Mouse (Mus musculus) mouse trophoblast stem cell (cell line): ENCODE measurements at regions not wholly inside any gene's neighbourhood (a gene's known extent, or its start where the extent isn't known, plus 50 kb on each side); places are given as distances from the start of the nearest gene placed in this dataset.

ENCODE experiments used
- in situ Hi-C, 2 experiments: fragments of 300-500 bp; cut with MseI, MboI; formaldehyde crosslinking; loops; 2 replicates in 1 of 2; 3 replicates in 1 of 2; pipeline ENCODE4 v1.15.1; 2025

GRCm38 (mm10) chr13:31207709-31208108, 233.7 kb downstream of the Gm5447 start:
- in situ Hi-C loops = no loop called here

DNA sequence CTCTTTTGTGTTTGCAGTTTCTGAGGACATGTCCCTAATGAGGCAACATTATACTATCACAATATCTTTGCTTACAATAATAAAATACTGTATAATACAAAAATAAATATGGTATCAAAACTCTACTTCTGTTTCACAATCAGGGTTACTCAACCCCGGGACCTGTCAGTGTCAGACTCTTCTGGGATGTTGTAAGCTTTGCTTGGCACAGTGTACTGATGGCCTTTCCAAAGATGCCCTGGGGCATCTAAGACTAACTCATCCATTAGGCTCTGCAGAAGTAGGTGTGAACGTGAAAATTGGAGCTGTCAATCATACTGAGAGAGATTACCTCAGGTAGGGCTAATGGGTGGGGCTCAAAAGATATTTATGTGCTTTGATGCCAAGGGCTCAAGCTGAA, 249.0 kb downstream of the Gm5447 start:
- in situ Hi-C loops = no loop called here

- in situ Hi-C loops = no loop called here
These were observed 266.5 kb downstream of the Gm5447 start for GRCm38 (mm10) chr13:31240546-31240945.

GRCm38 (mm10) chr13:31248996-31249395, 275.0 kb downstream of the Gm5447 start:
- in situ Hi-C loops = no loop called here

- in situ Hi-C loops = no loop called here
These were observed 275.5 kb downstream of the Gm5447 start for GRCm38 (mm10) chr13:31249525-31249924.

GRCm38 (mm10) chr13:31254016-31254415, 280.0 kb downstream of the Gm5447 start:
- in situ Hi-C loops = no loop called here

- in situ Hi-C loops = no loop called here
These were observed 280.7 kb downstream of the Gm5447 start for GRCm38 (mm10) chr13:31254744-31255143.

- in situ Hi-C loops = no loop called here
These were observed 281.5 kb downstream of the Gm5447 start for GRCm38 (mm10) chr13:31255506-31255905.

GRCm38 (mm10) chr13:31267865-31268264, 288.1 kb upstream of the Foxq1 start:
- in situ Hi-C loops = no loop called here

GRCm38 (mm10) chr13:31276005-31276644, 279.8 kb upstream of the Foxq1 start:
- in situ Hi-C loops = no loop called here

DNA sequence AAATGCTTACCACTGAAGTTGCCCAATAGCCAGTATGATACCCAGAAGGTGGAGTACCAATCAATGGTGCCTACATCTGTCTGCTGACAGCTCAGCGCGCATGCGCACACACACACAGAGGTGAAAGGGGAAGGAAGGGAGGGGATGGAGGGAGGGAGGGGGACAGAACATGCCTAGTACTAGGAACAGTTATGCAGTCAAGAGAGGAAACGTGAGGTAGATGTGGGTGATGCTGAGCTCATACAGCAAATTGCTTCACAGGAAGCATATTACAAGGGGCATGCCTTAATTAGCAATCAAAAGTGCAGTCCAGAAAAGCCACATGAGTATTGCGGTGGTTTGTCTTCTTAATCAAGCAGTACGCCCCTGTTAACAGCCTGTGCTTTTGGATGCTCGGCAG, 265.3 kb upstream of the Foxq1 start:
- in situ Hi-C loops = no loop called here

DNA sequence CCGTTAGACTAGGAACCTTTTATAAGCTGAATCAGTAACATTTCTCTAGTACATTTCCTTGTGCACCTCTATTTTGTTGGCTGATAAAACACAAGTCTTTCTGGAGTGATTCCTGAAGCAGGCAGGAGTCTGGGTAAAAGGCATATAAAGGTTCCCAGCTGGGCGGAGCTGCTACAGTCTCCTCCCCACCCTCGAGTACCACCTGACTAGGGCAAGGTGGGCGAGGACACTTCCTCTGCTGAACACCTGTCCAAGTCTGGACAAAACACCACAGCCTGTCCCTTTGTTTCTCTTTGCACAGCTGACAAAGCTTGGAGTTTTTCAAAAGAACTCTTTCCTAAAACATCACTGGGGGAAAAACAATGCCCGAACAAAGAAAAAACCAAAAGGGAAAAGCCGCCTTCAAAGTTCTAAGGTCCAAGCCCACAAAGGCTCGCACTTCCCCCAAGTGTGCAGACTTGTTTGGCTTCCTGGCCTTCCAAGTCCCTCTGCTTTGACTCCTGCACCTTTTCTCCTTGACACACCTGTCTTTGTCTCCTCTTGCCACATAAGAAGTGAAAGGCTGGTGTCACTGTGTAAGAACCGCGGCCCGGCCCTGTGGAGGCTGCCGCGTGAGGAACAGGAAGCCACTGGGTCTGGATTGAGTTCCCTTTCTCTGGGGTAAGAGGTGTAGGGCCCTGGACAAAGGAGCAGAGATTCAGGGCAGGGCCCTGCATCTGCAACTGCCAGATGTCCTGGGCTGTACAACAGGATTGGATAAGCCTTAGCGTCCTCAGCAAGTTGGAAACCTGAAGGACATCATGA, 263.1 kb upstream of the Foxq1 start:
- in situ Hi-C loops = no loop called here

DNA sequence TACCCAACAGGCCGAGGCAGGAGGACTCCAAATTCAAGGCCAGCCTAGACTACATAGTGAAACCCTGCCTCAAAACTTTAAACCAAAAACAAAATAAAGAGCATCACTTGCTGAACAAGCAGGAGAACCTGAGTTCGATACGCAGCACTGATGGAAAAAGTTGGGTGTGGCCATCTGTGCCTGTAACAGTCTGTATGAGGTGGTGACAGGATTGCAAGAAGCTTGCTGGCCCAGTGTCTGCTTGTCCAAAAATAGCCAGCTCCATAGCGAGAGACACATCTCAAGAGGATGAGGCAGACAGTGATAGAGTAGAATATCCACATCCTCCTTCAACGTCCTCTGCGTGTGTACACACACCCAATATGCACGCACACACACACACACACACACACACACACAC, 261.9 kb upstream of the Foxq1 start:
- in situ Hi-C loops = no loop called here

- in situ Hi-C loops = no loop called here
These were observed 252.7 kb upstream of the Foxq1 start for GRCm38 (mm10) chr13:31303194-31303593.

DNA sequence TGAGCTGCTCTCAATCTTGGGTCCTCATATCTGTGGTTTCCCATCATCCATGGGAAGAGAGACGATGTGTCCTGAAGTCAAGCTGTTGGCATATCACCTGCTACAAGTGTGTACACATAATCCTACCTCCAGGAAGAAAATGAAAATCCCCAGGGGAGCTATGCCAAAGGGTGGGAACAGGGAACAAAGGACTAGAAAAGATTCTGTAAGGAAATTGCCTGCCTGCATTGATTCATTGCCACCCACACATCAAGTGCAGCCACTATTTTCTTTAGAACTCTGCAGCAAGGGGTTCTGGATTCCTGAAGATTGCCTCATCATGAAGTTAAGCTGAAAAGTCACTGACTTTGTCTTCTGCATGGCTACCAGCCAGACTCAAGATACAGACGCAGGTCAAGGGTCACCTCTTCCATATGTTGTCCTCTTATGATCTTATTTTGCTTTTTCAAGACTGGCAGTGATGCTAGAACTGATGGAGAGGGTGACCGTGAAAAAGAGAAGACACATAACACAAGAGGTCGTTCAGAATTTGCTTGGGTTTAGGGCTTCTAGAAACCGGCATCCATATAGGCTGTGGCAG, 251.6 kb upstream of the Foxq1 start:
- in situ Hi-C loops = no loop called here

DNA sequence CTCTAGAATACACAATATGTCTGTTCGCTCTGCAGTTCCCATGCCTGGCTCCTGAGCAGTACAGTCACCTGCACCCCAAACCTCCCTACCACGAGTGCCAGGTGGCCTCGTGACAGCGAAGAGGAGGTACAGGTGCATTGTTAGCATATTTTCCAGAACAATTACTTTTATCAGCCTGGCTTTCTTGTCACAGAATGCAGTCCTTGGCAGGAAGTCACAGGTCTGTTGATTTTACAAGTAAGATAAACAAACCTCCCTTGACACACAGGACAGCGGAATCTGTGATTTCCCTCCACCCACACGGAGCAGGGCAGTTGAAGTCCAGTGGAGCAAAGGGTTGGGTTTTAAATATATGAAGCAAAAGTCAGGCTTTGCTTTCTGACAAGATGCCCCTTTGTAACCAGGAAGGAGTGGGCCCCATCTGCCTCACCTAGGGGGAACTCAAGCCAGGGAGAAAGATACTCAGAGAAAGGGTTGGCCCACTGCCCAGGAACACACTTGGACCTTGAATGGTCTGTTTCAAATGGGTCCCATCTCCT, 246.8 kb upstream of the Foxq1 start:
- in situ Hi-C loops = no loop called here

- in situ Hi-C loops = no loop called here
These were observed 243.2 kb upstream of the Foxq1 start for GRCm38 (mm10) chr13:31312772-31313171.

GRCm38 (mm10) chr13:31313821-31314220, 242.1 kb upstream of the Foxq1 start:
- in situ Hi-C loops = no loop called here

- in situ Hi-C loops = no loop called here
These were observed 238.9 kb upstream of the Foxq1 start for GRCm38 (mm10) chr13:31317066-31317465.

GRCm38 (mm10) chr13:31318008-31318407, 237.9 kb upstream of the Foxq1 start:
- in situ Hi-C loops = no loop called here

DNA sequence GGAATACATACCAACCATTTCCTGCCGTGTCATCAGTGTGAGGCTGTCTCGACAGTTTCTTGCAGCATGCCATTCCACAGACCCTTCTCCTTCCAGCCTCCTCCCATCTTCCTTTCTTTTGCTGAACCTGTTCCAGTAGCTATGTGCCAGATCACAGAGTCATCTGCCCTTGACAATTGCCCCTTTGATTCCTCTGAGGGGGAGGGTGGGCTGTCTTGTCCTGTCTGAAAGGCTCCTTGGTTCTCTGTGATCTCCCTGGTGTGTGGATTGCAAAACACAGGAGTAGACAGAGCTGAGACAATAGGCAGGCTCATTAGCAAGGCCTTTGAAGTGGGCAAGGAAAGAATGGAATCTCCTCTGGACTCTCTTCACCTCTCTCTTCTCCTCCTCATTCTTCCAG, 234.5 kb upstream of the Foxq1 start:
- in situ Hi-C loops = no loop called here

GRCm38 (mm10) chr13:31326269-31326851, 229.6 kb upstream of the Foxq1 start:
- in situ Hi-C loops = loop anchor here in 1 of 2 experiments (25.0 kb wide), 1 partner anchor 239 kb away; no protein-coding TSS in a partner anchor
